Mouse (Mus musculus) heart, embryonic 16.5 days (tissue): Measurements from ENCODE around the gene Zmym3. TPM values are rescaled to one million over a fixed set of nuclear protein-coding genes. Genes with fewer than 3 reads are reported as not detected.

Experiments used
- ATAC-seq: fragments of 200-750 bp; cut with Nextera tagmentation; replicated peaks from 2 replicates; pipeline ENCODE4 v1.8.0; 2017; ENCODE audit warnings: moderate number of reproducible peaks; ENCODE audit not compliant: insufficient read depth, low FRiP score; ENCODE audit errors: extremely low read depth
- H3K27ac ChIP-seq: fragments of 300-500 bp; sonication (generic); 2 replicates; pipeline ENCODE4 v1.5.1; 2014; ENCODE audit warnings: mild to moderate bottlenecking, low read length, control low read depth, moderate library complexity
- H3K27me3 ChIP-seq: fragments of 300-500 bp; sonication (generic); 2 replicates; pipeline ENCODE4 v1.6.1; 2014; ENCODE audit warnings: low read length, mixed read lengths; ENCODE audit not compliant: control insufficient read depth, insufficient read depth
- H3K36me3 ChIP-seq: fragments of 300-500 bp; sonication (generic); 2 replicates; pipeline ENCODE4 v1.6.1; 2014; ENCODE audit not compliant: control insufficient read depth, insufficient read depth
- H3K4me1 ChIP-seq: fragments of 300-500 bp; sonication (generic); 2 replicates; pipeline ENCODE4 v1.6.1; 2014; ENCODE audit warnings: low read length, mixed read lengths; ENCODE audit not compliant: control insufficient read depth, insufficient read depth
- H3K4me2 ChIP-seq: fragments of 300-500 bp; sonication (generic); 2 replicates; pipeline ENCODE4 v1.6.1; 2014; ENCODE audit warnings: low read depth, mild to moderate bottlenecking, control low read depth, low read length
- H3K4me3 ChIP-seq: fragments of 300-500 bp; sonication (generic); 2 replicates; pipeline ENCODE4 v1.5.1; 2014; ENCODE audit warnings: mild to moderate bottlenecking, control low read depth, low read length
- H3K9ac ChIP-seq: fragments of 300-500 bp; sonication (generic); 2 replicates; pipeline ENCODE4 v1.6.1; 2014; ENCODE audit warnings: low read length, control low read depth
- H3K9me3 ChIP-seq: fragments of 300-500 bp; sonication (generic); replicated peaks from 2 replicates; pipeline ENCODE4 v1.6.1; 2016; ENCODE audit warnings: low read length; ENCODE audit not compliant: control insufficient read depth
- whole genome bisulfite sequencing: fragments of 180-500 bp; shearing (Covaris S2); extraction: QIAGEN DNeasy Blood & Tissue Kit; methylation state at CpG from one replicate; pipeline ENCODE4 v1.1.7; 2014; 5-methylcytosine and 5-hydroxymethylcytosine counted together
- polyA plus RNA-seq: library from polyadenylated mRNA; unstranded; fragments of >200 nt; fragmentation: Nextera tagmentation; extraction: Ambion mirVana; gene quantifications from 2 replicates; pipeline ENCODE4 v1.2.1, GENCODE M21; 2015

Gene Zmym3
- polyA plus RNA-seq, 1 experiment from 2014 or later, result 23.5 TPM

DNA sequence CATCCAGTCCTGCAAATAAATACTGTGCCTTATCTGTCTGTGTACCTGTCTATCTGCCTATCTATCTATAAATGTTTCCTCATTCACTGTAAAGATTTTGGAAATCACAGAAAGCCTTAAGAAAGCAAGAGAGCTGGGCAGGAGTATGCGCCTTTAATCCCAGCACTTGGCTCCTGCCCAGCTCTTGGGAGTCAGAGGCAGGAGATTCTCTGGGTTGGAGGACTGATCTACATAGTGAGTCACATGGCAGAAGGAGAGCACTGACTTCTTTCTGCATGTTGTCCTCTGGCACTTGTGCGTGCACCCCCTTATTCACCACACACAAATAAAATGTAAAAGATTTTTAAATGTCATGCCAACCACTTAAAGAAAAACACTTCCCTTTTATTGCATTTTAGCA is 2.8 kb upstream of the Zmym3 start:
- 74% methylated on average over 2 of the region's 2 CpGs for WGBS
- Histone ChIP-seq H3K9me3 (no peaks in the 10 kb centered on the region), H3K9ac (no peak overlapping the region), H3K27ac (no peak overlapping the region), H3K27me3 (no peaks in the 10 kb centered on the region; the same call in 1 of the 2 replicates), H3K4me3 (no peak overlapping the region), H3K36me3 (no peaks in the 10 kb centered on the region), H3K4me1 (peaks cover 4% of the 10 kb centered on the region), H3K4me2 (no peak overlapping the region)
- no peak for ATAC-seq

- peak; percentile 92 for ATAC-seq
- Histone ChIP-seq H3K4me1 (peaks cover 9% of the 10 kb centered on the region), H3K4me2 (peak overlapping the region; percentile 73), H3K9me3 (no peaks in the 10 kb centered on the region), H3K4me3 (peak overlapping the region; percentile 74), H3K36me3 (no peaks in the 10 kb centered on the region; the same call in 1 of the 2 replicates), H3K27me3 (no peaks in the 10 kb centered on the region; the same call in 1 of the 2 replicates), H3K27ac (peak overlapping the region; percentile 82), H3K9ac (peak overlapping the region; percentile 83)
- 10% methylated on average over 53 of the region's 54 CpGs for WGBS
Observed at GRCm38 (mm10) chrX:101419725-101420699, 637 bp downstream of the Zmym3 start.

- Histone ChIP-seq H3K4me2 (peak overlapping the region; percentile 63), H3K27me3 (no peaks in the 10 kb centered on the region; the same call in 1 of the 2 replicates), H3K9me3 (no peaks in the 10 kb centered on the region), H3K4me1 (peaks cover 9% of the 10 kb centered on the region), H3K36me3 (no peaks in the 10 kb centered on the region; the same call in 1 of the 2 replicates), H3K9ac (peak overlapping the region; percentile 83), H3K4me3 (peak overlapping the region; percentile 74), H3K27ac (peak overlapping the region; percentile 70)
- peak; percentile 38 for ATAC-seq
- 20% methylated on average over 34 of the region's 36 CpGs for WGBS
Observed at GRCm38 (mm10) chrX:101418946-101419724, 1.5 kb downstream of the Zmym3 start.

DNA sequence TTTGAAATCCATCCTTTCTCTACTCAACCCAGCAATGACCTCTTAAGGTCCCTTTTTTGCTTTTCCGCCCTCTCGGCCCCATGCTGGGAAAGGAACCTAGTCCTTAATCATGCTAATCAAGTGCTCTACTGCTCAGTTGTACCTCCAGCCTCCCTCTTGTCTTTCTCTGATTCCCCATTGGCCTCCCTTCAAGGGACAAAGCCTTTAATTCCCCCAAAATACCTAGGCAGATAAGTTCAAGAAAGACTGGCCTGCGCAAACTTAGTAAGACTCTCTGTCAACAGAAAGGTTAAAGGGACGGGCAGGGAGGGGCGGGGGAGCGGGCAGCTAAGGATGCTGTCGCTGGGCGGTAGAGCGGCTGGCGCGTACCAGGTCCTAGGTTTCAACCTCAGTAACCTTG is 24.2 kb downstream of the Zmym3 start:
- Histone ChIP-seq H3K4me2 (no peak overlapping the region), H3K36me3 (no peaks in the 10 kb centered on the region), H3K9me3 (no peaks in the 10 kb centered on the region), H3K27ac (no peak overlapping the region), H3K4me3 (no peak overlapping the region), H3K4me1 (no peaks in the 10 kb centered on the region), H3K27me3 (peaks cover 4% of the 10 kb centered on the region), H3K9ac (no peak overlapping the region)
- ATAC-seq, result no peak
- 23% methylated on average over 11 of the region's 11 CpGs for WGBS

DNA sequence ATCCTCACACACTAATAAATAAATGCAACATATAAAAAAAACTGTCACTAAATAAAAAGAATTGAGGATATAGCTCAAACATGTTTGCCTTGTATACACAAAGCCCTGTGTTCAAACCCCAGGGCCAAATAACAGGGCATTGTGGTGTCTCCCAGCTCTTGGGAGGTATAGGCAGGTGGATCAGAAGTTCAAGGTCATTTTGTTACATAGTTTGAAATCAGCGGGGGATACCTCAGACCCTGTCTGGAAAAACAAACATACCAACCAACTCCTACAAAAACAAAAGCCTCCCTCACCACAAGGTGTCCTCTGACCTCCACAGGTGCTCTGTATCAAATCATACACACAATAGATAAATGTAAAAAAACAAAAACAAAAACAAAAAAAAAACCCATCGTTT is 26.3 kb downstream of the Zmym3 start:
- no peaks in the 10 kb centered on the region for H3K4me1 ChIP-seq
- no peaks in the 10 kb centered on the region for H3K9me3 ChIP-seq
- no peaks in the 10 kb centered on the region for H3K36me3 ChIP-seq
- 46% methylated on average over 2 of the region's 2 CpGs for WGBS
- no peak overlapping the region for H3K4me2 ChIP-seq
- no peak overlapping the region for H3K27ac ChIP-seq
- no peak for ATAC-seq
- H3K27me3 ChIP-seq, result peaks cover 4% of the 10 kb centered on the region
- H3K4me3 ChIP-seq, result no peak overlapping the region
- no peak overlapping the region for H3K9ac ChIP-seq

GRCm38 (mm10) chrX:101388866-101389537 is 31.6 kb downstream of the Zmym3 start:
- Histone ChIP-seq H3K4me2 (no peak overlapping the region), H3K27ac (no peak overlapping the region), H3K4me3 (no peak overlapping the region), H3K27me3 (peaks cover 24% of the 10 kb centered on the region), H3K4me1 (no peaks in the 10 kb centered on the region), H3K9ac (no peak overlapping the region), H3K36me3 (no peaks in the 10 kb centered on the region), H3K9me3 (no peaks in the 10 kb centered on the region)
- 58% methylated on average over 5 of the region's 5 CpGs for WGBS
- ATAC-seq, result no peak

DNA sequence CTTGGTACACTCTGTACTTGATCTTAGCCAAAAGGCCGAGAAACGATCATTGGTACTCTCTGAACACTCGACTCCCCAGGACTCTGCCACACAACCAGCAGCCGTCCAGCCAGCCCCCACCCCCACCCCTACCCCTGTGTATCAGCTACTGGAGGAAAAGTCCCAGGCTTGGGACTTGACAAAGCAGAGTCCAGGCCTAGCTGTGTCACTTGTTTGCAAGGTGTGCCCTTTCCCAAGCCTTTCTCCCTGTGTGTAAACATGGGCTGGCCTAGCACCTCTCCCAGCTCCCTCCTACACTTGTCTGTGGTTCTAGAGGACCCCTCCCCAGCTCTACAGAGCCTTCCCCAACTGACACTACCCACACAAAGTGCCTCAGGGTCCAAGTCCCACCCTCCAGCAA is 34.4 kb downstream of the Zmym3 start:
- WGBS, result 35% methylated on average over 4 of the region's 4 CpGs
- Histone ChIP-seq H3K4me1 (no peaks in the 10 kb centered on the region), H3K4me2 (no peak overlapping the region), H3K9me3 (no peaks in the 10 kb centered on the region), H3K4me3 (no peak overlapping the region), H3K9ac (no peak overlapping the region), H3K36me3 (no peaks in the 10 kb centered on the region), H3K27me3 (peaks cover 33% of the 10 kb centered on the region), H3K27ac (no peak overlapping the region)
- ATAC-seq, result no peak

DNA sequence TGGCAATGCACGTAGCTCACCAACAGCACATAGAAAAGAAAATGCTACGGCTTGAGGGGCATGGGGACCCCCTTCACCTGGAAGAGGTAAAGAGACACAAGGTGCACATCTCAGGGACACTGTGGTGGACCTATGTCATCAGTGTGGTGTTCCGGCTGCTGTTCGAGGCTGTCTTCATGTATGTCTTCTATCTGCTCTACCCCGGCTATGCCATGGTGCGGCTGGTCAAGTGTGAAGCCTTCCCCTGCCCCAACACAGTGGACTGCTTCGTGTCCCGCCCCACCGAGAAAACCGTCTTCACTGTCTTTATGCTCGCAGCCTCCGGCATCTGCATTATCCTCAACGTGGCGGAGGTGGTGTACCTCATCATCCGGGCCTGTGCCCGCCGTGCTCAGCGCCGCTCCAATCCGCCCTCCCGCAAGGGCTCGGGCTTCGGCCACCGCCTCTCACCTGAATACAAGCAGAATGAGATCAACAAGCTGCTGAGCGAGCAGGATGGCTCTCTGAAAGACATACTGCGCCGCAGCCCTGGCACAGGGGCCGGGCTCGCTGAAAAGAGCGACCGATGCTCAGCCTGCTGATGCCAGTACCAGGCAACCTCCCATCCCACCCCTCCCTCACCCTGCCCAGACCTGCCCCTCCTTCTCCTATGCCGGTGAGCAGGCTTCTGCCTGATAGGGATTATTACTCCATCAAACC is 36.1 kb downstream of the Zmym3 start:
- no peaks in the 10 kb centered on the region for H3K9me3 ChIP-seq
- H3K4me3 ChIP-seq, result peak overlapping the region; percentile 31
- no peak overlapping the region for H3K9ac ChIP-seq
- no peaks in the 10 kb centered on the region for H3K4me1 ChIP-seq
- peak overlapping the region; percentile 52 for H3K4me2 ChIP-seq
- peaks cover 33% of the 10 kb centered on the region for H3K27me3 ChIP-seq
- no peak overlapping the region for H3K27ac ChIP-seq
- WGBS, result 17% methylated on average over 32 of the region's 32 CpGs
- H3K36me3 ChIP-seq, result no peaks in the 10 kb centered on the region
- no peak for ATAC-seq
